Mouse (Mus musculus): ENCODE results near the gene Hnf4a. TPM values are rescaled to one million over a fixed set of nuclear protein-coding genes. Genes with fewer than 3 reads are reported as not detected.
"Not testable (repeated sequence)": the region's sequence is repeated elsewhere in the genome, so short reads cannot be mapped to it uniquely, and the experiment has no call there.

The Hnf4a gene
- polyA plus RNA-seq (2012; rRNA removed) = not detected in 2 replicates

- H3K4me3 ChIP-seq (ENCODE audit: insufficient read depth, low read length) = no peak within 1 kb of the TSS
- H3K27ac ChIP-seq (ENCODE audit: insufficient read depth, low read length) = no peak within 1 kb of the TSS
- no peaks in the 10 kb centered on the region for H3K4me1 ChIP-seq (ENCODE audit: control insufficient read depth, insufficient read depth, low read length)
- TF ChIP-seq POLR2A (IDR thresholded peaks at IDR 0.05; ENCODE audit: extremely low read depth, insufficient read depth, low read length) (no peak), CTCF (IDR thresholded peaks at IDR 0.05; ENCODE audit: extremely low read depth, insufficient read depth, low read length) (no peak)
Measured at GRCm38 (mm10) chr2:163506300-163507004, at the start of gene Hnf4a. Hnf4a (plus strand) TSS chr2:163506808.

- TF ChIP-seq CTCF (IDR thresholded peaks at IDR 0.05; ENCODE audit: extremely low read depth, insufficient read depth, low read length) = no peak
- no peak for TF ChIP-seq POLR2A (IDR thresholded peaks at IDR 0.05; ENCODE audit: extremely low read depth, insufficient read depth, low read length)
- no peak overlapping the region for H3K27ac ChIP-seq (ENCODE audit: insufficient read depth, low read length)
- 0 out of 2 replicates have a peak, but pooled peaks cover 2% of the 10 kb centered on the region for H3K4me1 ChIP-seq (ENCODE audit: control insufficient read depth, insufficient read depth, low read length)
- H3K4me3 ChIP-seq (ENCODE audit: insufficient read depth, low read length) = peak overlapping the region; percentile 3; the same call in 1 of the 2 replicates
Measured at GRCm38 (mm10) chr2:163458539-163459265, 47.9 kb upstream of the Hnf4a start.

DNA sequence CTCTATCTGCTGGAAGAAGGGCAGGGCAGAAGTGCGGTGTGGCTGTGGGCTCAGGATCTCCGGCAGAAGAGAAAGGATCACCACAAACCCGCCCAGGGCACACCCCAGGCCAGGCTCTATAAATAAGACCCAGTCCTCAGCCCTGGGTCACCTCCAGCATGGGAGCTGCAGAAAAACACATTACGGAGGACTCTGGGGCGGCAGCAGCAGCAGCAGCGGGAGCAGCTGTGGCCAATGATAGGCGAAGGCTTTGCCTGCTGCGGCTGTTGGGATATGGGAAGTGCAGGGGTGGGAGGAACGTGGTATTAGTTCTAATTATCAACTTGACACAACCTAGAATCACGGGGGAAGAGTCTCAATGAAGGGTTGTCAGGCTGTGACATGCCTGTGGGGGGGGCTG, 47.2 kb upstream of the Hnf4a start:
- Histone ChIP-seq H3K4me1 (ENCODE audit: control insufficient read depth, insufficient read depth, low read length) (0 out of 2 replicates have a peak, but pooled peaks cover 2% of the 10 kb centered on the region), H3K27ac (ENCODE audit: insufficient read depth, low read length) (no peak overlapping the region), H3K4me3 (ENCODE audit: insufficient read depth, low read length) (peak overlapping the region; percentile 3; the same call in 1 of the 2 replicates)
- TF ChIP-seq CTCF (IDR thresholded peaks at IDR 0.05; ENCODE audit: extremely low read depth, insufficient read depth, low read length) = no peak
- no peak for TF ChIP-seq POLR2A (IDR thresholded peaks at IDR 0.05; ENCODE audit: extremely low read depth, insufficient read depth, low read length)

DNA sequence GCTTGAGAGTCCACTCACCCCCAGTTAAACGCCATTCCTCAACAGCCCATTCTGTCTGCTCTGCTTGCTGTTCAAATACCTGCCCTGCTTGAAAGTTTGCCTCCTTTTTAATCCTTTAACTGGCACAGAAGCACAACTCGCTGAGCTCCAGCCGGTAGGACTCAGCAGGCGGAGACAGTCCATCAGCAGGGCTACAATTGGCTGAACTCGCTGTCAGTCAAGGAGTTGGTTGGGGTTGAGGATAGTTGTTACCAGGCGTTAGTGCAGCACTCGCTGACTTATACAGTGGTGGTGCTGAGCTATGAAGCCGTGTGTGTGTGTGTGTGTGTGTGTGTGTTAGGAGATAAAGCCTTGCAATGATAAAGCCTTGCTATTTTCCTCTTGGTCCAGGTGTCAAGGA, 46.0 kb upstream of the Hnf4a start:
- H3K4me1 ChIP-seq (ENCODE audit: control insufficient read depth, insufficient read depth, low read length) = 0 out of 2 replicates have a peak, but pooled peaks cover 2% of the 10 kb centered on the region
- no peak for TF ChIP-seq CTCF (IDR thresholded peaks at IDR 0.05; ENCODE audit: extremely low read depth, insufficient read depth, low read length)
- TF ChIP-seq POLR2A (IDR thresholded peaks at IDR 0.05; ENCODE audit: extremely low read depth, insufficient read depth, low read length) = no peak
- H3K27ac ChIP-seq (ENCODE audit: insufficient read depth, low read length) = no peak overlapping the region
- no peak overlapping the region for H3K4me3 ChIP-seq (ENCODE audit: insufficient read depth, low read length)

DNA sequence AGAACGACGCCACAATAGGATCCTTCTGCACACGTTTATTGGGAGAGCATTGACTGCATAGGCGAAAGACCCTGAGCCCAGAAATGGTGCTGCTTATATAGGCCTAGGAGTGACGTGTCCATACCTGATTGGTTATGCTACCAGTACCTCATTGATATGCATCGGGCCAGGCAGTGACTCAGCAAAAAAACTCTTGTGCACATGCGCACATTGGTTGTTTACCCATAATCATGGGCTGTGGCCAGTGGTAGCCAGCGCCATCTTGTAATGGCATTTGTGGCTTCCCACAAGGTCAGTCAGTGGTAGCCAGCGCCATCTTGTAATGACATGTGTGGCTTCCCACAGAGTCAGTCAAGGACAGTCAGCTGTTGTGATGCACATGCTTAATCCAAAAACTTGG, 45.3 kb upstream of the Hnf4a start:
- H3K4me1 ChIP-seq (ENCODE audit: control insufficient read depth, insufficient read depth, low read length); H3K4me3 ChIP-seq (ENCODE audit: insufficient read depth, low read length); H3K27ac ChIP-seq (ENCODE audit: insufficient read depth, low read length): not testable (repeated sequence)

DNA sequence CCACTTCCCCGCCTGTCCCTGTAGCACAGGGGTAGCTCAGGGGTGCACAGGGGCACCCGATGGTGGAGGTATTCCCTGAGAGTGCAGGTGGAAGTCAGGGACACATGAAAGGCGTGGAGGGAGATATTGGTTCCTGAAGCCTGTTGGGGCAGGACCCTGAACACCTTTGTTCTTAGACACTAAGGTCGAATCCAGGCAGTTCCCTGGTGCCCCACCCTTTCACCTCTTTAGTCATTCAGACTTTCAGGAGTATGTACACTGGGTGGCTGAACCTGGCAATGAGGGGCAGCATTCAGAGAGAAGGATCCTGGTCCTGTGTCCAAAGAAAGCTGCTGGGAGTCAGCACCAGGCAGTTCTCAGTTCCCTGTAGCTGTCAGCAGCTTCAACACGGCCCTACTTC, 44.2 kb upstream of the Hnf4a start:
- H3K27ac ChIP-seq (ENCODE audit: insufficient read depth, low read length) = no peak overlapping the region
- H3K4me1 ChIP-seq (ENCODE audit: control insufficient read depth, insufficient read depth, low read length) = 0 out of 2 replicates have a peak, but pooled peaks cover 2% of the 10 kb centered on the region
- TF ChIP-seq CTCF (IDR thresholded peaks at IDR 0.05; ENCODE audit: extremely low read depth, insufficient read depth, low read length) = no peak
- TF ChIP-seq POLR2A (IDR thresholded peaks at IDR 0.05; ENCODE audit: extremely low read depth, insufficient read depth, low read length) = no peak
- H3K4me3 ChIP-seq (ENCODE audit: insufficient read depth, low read length) = no peak overlapping the region

GRCm38 (mm10) chr2:163462801-163463200, 43.8 kb upstream of the Hnf4a start:
- TF ChIP-seq CTCF (IDR thresholded peaks at IDR 0.05; ENCODE audit: extremely low read depth, insufficient read depth, low read length) (no peak), POLR2A (IDR thresholded peaks at IDR 0.05; ENCODE audit: extremely low read depth, insufficient read depth, low read length) (no peak)
- no peak overlapping the region for H3K4me3 ChIP-seq (ENCODE audit: insufficient read depth, low read length)
- H3K4me1 ChIP-seq (ENCODE audit: control insufficient read depth, insufficient read depth, low read length) = 0 out of 2 replicates have a peak, but pooled peaks cover 2% of the 10 kb centered on the region
- H3K27ac ChIP-seq (ENCODE audit: insufficient read depth, low read length) = no peak overlapping the region

- Histone ChIP-seq H3K27ac (ENCODE audit: insufficient read depth, low read length) (no peak overlapping the region), H3K4me1 (ENCODE audit: control insufficient read depth, insufficient read depth, low read length) (0 out of 2 replicates have a peak, but pooled peaks cover 2% of the 10 kb centered on the region), H3K4me3 (ENCODE audit: insufficient read depth, low read length) (no peak overlapping the region)
- TF ChIP-seq POLR2A (IDR thresholded peaks at IDR 0.05; ENCODE audit: extremely low read depth, insufficient read depth, low read length) = no peak
- no peak for TF ChIP-seq CTCF (IDR thresholded peaks at IDR 0.05; ENCODE audit: extremely low read depth, insufficient read depth, low read length)
Measured at GRCm38 (mm10) chr2:163463251-163463769, 43.3 kb upstream of the Hnf4a start.

DNA sequence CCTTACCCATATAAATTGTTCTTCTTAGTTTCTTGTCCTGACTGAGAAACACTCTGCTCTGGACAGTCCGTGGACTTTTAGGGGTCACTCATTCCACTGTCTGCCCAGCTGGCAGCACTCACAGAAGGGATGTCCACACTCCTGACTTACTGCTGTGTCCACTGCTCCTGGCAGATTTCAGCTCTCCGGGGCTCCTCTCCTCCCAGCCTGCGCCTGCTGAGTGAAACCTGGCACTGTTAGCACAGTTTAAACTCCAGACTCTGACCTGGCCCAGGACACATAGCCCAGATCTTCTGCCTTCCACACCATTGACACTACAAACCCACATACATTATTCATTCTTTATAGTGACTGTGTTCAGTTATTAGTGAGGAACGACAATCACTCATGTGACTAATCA, 42.6 kb upstream of the Hnf4a start:
- Histone ChIP-seq H3K27ac (ENCODE audit: insufficient read depth, low read length) (no peak overlapping the region), H3K4me3 (ENCODE audit: insufficient read depth, low read length) (no peak overlapping the region), H3K4me1 (ENCODE audit: control insufficient read depth, insufficient read depth, low read length) (0 out of 2 replicates have a peak, but pooled peaks cover 2% of the 10 kb centered on the region)
- TF ChIP-seq CTCF (IDR thresholded peaks at IDR 0.05; ENCODE audit: extremely low read depth, insufficient read depth, low read length) = no peak

GRCm38 (mm10) chr2:163464562-163464961, 42.0 kb upstream of the Hnf4a start:
- TF ChIP-seq POLR2A (IDR thresholded peaks at IDR 0.05; ENCODE audit: extremely low read depth, insufficient read depth, low read length) (no peak), CTCF (IDR thresholded peaks at IDR 0.05; ENCODE audit: extremely low read depth, insufficient read depth, low read length) (no peak)
- Histone ChIP-seq H3K4me1 (ENCODE audit: control insufficient read depth, insufficient read depth, low read length) (0 out of 2 replicates have a peak, but pooled peaks cover 2% of the 10 kb centered on the region), H3K4me3 (ENCODE audit: insufficient read depth, low read length) (no peak overlapping the region), H3K27ac (ENCODE audit: insufficient read depth, low read length) (no peak overlapping the region)

Data from cortical plate, adult 2 months (tissue).